Mouse (Mus musculus): ENCODE data around the gene Gm4881.
A peak's percentile ranks its signal among the peaks of the same experiment; 100 is the strongest.
"Not testable (repeated sequence)": the region's sequence is repeated elsewhere in the genome, so short reads cannot be mapped to it uniquely, and the experiment has no call there.

Gene Gm4881

DNA sequence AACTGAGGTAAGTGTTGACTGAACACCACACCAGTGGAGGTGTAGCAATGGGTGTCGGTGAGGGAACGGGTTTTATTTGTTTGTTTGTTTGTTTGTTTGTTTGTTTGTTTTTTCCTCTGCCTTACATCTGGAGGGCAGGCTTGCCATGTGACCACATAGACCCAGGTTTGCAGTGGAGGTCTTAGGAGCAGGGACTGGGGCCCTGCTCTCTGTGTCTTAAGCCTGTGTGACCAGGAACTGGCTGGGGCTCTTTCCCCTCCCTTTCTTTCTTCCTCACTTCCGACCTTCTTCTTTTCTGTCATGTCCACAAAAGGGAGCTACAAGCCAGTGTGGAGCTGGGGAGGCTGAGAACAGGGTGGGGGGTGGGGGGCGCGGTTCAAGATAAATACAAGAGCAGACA lies 46.3 kb downstream of the Gm4881 start:
- no peak for ATAC-seq (ENCODE audit: insufficient number of reproducible peaks, low FRiP score, low TSS enrichment)

DNA sequence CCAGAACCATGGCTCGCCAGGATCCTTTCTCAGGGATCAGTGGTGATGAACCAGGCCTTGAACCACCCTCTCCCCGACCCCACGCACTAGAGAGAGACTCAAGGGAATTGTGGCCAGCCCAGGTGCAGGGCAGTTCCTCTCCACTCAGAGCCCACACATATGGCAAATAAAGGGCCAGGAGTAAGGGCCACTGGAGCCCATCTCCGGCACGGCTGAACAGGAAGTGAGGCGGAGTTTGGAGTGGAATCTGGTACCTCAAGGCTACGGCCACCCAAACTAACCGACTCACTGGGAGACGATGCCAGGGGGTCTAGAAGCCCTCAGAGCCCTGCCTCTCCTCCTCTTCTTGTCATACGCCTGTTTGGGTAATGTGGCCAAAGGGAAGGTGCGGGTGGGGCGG lies 47.1 kb downstream of the Gm4881 start, which contains the start of gene Cd79a:
Cd79a (plus strand) TSS at position 158 of the 400 bp plus-strand sequence.
- ATAC-seq (ENCODE audit: insufficient number of reproducible peaks, low FRiP score, low TSS enrichment): no peak

DNA sequence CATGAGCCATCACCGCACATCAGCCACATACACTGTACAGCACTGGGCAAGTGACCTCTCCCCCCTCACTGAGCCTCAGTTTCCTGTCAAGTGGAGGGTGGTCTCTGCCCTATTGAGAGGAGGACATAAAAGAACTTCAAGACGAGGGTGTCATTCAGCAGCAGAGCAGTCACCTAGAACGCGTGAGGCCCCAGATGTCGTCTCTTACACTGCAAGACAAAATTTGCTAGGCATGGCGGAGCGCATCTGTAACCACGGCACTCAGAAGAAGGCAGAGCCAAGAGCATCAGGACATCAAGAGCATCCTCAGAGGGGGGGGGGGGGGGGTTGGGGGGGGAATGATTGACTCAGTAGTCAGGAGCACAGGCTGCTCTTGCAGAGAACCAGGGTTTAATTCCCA lies 48.0 kb downstream of the Gm4881 start:
- no peak for ATAC-seq (ENCODE audit: insufficient number of reproducible peaks, low FRiP score, low TSS enrichment)

DNA sequence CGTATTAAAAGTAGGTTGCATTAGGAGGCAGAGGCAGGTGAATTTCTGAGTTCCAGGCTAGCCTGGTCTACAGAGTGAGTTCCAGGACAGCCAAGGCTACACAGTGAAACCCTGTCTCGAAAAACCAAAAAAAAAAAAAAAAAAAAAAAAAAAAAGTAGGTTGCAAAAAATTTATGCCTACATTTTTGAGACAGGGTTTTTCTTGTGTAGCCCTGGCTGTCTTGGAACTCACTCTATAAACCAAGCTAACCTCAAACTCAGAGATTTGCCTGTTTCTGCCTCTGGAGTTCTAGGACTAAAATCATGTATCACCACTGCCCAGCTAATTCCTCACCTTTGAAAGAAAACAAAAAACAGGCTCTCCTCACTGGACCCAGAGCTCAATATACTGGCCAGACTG lies 48.5 kb downstream of the Gm4881 start:
- not testable (repeated sequence) for ATAC-seq (ENCODE audit: insufficient number of reproducible peaks, low FRiP score, low TSS enrichment)

DNA sequence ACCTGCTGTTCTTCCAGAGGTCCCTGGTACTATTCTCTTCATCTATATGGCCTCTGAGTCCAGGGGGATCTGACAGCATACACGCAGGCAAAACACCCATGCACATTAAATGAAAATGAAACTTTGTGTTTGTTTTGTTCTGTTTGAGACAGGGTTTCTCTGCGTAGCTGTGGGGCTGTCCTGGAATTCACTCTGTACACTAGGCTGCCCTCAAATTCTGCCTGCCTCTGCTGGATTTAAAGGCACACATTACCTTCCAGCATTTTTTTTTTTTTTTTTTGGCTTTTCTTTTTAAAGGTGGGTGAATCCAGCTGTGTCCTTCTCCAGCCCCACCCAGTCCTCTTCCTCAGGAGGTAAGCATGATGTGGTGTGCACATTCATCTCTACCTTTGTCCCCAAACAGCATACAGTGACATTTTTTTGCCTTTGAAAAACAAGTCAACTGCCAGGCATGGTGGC lies 52.1 kb downstream of the Gm4881 start:
- ATAC-seq (ENCODE audit: insufficient number of reproducible peaks, low FRiP score, low TSS enrichment): no peak

DNA sequence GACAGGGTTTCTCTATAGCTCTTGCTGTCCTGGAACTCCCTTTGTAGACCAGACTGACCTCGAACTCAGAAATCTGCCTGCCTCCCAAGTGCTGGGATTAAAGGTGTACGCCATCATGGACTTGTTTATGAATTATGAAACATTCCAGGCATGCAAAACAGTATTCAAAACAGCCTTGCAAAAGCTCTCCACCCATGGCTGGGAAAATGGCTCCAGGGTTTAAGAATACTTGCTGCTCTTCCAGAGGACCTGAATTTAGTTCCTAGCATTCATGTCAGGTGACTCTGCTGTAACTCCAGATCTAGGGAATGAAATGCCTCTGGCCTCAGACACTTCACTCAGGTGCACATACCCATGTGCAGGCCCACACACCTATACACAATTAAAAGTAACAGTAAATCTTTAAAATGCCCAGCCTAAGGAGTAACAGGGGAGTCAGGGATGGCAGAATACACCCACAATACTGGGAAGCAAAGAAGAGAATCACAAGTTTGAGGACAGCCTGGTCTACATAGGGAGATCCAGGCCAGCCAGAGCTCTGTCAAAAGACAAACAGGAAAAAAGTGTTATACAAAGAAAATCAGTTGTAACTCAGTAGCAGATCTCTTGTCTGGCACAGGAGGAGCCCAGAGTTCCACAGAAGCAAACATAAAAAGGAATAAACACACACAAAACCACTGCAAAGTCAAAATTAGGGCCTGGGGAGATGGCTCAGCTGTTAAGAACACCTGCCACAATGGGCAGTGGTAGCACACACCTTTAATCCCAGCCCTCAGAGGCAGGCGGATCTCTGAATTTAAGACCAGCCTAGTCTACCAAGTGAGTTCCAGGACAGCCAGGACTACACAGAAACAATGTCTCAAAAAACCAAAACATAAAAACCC lies 52.8 kb downstream of the Gm4881 start:
- ATAC-seq (ENCODE audit: insufficient number of reproducible peaks, low FRiP score, low TSS enrichment): no peak

DNA sequence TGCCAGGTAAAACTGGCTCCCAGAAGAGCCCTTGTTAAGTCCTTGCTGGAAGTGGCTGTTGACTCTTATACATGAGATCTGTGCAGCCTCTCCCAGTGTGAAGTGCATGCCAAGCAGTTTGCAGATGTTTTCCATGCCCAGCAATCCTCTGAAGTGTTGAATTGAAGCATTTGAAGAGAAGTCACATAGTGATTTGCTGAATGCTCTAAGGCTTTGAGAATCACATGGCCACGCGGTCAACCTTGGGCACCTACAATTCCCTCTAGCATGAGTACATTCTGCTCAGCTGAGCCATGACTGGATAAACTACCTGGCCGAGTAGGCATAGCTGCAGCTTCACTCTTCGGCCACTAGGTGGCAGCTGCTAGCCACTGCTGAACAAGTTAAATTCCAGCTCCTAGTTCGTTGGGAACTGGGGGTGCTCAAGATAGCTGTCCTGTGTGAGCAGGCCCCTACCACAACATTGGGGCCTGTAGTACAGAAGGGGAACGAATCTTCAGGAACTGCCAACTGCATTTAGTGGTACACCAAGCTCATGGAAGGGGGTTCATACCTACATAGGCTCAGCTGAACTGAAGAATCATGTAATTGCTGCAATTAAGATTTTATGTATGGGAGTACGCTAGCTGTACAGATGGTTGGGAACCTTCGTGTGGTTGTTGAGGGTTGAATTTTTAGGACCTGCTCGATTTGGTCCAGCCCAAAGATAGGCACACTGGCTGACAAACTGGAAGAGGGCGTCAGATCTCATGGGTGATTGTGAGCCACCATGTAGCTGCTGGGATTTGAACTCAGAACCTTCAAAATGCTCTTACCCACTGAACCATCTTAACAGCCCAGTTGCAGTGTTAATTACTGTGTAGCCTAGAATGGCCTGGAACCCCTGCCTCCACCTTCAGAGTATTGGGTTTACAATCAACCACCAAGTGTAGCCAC lies 53.7 kb downstream of the Gm4881 start:
- ATAC-seq (ENCODE audit: insufficient number of reproducible peaks, low FRiP score, low TSS enrichment): peak; percentile 55; the same call in 1 of the 2 replicates

DNA sequence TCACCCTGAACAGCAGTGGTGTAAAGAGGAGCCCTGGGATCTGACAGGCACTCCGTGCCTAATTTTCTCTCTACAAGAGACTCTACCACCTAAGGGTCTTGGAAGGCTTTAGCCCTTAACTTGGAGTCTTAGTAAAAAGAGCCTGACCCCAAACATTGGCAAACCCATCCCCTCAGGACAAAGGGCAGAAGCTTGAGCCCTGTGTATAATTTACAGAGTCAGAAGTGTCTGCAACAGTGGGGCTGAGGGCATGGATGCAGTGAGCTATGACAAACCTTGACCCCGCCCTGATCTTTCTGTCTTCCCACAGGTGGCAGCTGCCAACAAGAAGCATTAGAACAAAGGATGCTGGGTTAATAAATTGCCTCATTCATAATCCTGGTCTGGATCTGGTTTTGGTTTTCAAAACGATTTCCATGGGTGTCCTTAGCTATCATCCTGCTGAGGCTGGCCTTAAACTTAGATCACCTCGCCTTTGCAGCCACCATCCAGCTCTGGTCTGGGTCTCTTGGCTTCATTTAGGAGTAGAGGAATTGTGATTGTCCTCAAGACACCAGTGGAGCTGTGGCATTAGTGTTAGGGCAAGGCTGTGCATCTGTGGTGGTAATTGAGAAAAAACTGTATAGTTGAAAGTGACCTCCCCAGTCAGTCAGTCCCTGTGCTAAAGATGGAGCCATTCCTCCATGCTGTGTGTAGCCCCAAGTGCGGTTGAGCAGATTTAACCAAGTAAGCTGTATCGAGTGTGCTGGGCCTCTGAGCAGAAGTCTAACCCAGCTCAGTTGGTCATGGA lies 54.7 kb downstream of the Gm4881 start:
- no peak for ATAC-seq (ENCODE audit: insufficient number of reproducible peaks, low FRiP score, low TSS enrichment)

DNA sequence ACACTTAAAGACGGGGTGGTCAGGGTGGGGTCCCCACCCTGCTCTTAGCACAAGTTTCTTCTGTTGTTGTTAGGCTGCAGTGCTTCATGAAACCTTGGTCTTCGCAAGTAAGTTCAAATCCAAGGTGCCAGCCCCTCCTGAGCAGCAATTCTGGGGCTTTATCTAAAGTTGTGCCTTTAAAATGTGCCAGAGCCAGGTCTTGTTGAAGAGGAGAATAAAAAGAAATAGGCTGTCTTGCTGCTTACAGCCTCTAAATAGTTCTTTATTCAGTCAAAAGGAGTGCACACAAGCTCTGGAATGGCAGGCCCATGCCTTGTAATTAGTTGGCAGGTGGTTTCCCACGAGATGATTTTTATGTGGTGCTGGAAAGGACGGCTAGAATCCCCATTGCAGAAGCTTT lies 57.2 kb downstream of the Gm4881 start:
- ATAC-seq (ENCODE audit: insufficient number of reproducible peaks, low FRiP score, low TSS enrichment): no peak

DNA sequence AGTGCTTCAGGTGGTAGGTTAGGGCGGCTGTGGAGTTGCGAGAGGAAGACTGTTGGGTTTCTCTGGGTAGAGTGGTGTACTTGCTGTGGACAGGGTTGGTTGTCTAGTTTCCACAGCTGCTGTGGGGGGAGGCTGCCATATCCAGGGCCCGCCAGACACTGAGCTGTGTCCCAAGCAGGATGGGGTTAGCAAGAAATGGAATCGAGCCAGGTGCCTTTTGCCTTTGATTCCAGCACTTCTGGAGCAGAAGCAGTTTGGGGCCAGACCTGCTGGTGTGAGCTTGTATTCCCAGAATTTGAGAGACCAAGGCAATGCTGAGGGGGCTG lies 58.0 kb downstream of the Gm4881 start:
- ATAC-seq (ENCODE audit: insufficient number of reproducible peaks, low FRiP score, low TSS enrichment): no peak

DNA sequence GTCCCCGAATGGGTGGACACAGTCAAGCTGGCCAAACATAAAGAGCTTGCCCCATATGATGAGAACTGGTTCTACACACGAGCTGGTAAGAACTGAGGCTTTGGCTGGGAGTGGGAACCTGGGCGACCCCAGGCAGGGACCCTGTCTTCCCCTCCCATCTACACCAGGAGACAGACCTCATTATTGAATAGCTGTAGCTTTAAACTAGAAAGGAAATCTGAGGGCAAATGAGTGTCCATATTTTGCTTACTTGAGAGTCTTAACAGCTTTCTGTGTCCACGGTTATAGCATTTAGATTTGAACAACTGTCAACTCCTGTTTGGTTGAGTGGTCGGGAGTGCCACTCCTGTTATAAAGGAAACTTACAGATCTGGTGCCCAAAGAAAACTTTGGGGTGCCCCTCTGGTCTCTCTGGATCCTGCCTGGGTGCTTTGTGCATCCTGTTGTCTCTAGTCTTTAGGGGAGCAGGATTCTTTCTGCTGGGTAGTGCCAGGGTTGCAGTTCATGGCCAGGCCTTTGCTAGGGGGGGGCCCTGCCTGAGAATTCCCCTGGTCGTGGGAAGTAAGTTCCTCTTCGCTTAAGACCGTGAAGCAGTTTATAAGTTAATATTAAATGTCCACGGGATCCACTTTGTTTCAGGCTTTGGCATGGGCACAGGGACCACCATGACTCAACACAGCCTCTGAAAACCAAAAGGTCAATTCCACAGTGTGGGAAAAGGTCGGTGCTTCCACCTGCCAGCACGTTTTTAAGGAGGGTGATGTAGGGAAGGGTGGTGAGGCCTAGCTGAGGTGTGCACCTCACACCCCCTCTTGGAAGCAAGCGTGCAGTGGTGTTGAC lies 58.6 kb downstream of the Gm4881 start:
- no peak for ATAC-seq (ENCODE audit: insufficient number of reproducible peaks, low FRiP score, low TSS enrichment)

DNA sequence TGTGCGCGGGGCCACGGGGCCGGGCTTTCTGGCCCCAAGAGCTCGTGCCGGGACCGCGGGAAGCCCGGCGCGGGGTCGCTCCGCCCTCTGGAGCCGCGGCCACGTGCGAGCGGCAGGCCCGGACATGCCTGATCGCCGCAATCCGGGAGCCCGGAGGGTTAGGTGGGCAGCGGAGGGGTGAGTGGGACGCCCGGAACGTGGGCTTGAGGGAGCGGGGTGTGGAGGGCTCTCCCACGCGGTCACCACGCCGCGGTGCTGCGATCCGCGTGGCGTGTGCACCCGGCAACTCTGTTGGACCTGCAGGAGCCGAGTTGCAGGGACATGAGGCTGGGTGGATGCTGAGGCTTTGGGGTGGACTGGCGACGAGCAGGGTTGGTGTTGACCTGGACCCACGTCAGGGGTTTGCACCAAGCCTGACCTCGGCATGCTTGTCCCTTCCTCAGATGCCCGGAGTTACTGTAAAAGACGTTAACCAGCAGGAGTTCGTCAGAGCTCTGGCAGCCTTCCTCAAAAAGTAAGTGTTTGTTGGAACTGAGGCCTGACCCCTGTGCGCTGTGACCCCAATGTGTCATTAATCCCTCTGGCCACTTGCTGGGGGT lies 59.5 kb downstream of the Gm4881 start:
- ATAC-seq (ENCODE audit: insufficient number of reproducible peaks, low FRiP score, low TSS enrichment): peak; percentile 11; the same call in 1 of the 2 replicates

DNA sequence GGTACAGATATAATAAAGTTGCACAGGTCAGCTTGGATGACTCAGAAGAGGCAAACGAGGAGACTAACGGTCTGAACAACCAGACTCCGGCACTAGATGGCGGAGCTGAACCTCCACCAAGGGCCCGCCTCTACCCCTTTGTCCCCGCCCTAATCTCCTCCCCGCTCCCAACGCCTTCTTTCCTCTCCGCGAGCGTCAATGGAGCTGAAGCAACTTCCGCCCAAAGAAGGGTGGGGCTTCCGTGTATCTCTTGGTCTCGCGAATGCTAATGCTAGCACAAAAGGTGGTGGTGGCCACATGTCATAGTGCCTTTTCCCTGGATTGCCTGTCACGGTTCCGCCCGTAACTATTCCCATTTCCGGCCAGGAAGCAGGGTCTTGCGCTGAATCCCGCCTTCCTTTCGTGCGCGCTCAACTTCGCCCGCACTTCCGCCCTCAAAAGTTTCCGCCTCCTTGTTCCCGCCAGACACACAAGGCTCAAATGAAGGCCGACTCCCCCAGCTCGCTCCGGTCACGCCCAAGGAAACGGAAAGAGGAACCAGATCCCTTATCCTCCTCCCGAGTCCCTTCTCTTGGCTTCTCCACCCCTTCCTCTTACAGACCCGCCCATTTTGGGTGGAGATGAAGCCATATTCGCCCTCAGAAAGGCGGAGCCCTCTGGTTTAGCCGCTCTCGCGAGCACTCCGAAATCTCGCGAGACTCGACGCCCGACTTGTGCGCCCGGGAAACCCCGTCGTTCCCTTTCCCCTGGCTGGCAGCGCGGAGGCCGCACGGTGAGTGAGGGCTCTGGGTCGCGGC lies 60.2 kb downstream of the Gm4881 start, which contains the start of gene Rps19:
Rps19 (plus strand) TSS at position 476 of the 797 bp plus-strand sequence.
- peak; percentile 87 for ATAC-seq (ENCODE audit: insufficient number of reproducible peaks, low FRiP score, low TSS enrichment)

DNA sequence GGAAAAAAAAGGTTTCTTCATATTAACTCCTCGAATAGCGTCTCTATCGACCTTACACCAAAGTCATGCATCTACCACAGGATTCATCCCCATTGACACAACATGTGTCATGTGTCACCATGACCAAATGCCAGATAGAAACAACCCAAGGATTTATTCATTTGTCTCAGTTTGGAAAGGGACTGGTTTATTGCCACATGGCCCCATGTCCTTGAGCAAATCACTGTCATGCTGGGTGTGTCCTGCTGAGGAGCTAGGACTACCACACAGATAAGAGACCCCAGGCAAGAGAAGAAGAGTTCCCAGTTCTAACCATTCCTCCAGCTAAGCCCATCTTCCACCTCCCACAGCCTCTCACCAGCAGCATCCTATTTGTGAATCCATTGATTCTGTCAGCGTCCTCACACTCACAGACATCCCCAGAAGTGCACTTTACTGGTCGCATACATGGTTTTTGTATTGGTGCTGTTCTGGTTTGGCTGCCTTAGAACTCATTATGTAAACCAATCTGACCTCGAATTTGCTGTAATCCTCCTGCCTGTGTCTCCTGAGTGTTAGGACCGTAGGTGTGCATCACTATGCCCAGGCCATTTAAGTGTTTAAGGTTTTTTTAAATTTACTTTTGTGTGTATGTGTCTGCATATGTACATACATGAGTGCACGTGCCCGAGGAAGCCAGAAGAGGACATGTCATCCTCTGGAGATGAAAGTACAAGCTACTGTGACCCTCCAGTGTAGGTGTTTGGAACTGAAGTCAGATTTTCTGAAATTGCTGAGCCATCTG lies 61.7 kb downstream of the Gm4881 start:
- ATAC-seq (ENCODE audit: insufficient number of reproducible peaks, low FRiP score, low TSS enrichment): no peak

DNA sequence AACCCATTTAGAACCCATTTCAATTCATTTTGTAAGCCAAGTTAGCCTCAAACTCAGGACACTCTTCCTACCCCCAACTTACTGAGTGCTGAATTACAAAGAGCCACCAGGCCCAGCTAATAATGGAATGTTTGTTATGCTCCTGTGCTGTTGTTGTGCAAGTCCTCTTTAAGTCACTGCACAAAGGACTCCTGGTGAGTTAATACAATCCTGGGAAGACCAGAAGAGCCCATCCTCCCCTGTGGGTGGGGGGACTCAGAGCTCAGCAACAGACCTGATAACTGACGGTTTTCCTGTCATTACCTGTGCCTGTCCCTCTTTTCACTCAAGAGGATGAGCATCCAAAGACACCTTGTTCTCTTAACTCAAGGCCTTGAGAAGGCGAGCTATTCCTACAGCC lies 64.7 kb downstream of the Gm4881 start:
- no peak for ATAC-seq (ENCODE audit: insufficient number of reproducible peaks, low FRiP score, low TSS enrichment)

DNA sequence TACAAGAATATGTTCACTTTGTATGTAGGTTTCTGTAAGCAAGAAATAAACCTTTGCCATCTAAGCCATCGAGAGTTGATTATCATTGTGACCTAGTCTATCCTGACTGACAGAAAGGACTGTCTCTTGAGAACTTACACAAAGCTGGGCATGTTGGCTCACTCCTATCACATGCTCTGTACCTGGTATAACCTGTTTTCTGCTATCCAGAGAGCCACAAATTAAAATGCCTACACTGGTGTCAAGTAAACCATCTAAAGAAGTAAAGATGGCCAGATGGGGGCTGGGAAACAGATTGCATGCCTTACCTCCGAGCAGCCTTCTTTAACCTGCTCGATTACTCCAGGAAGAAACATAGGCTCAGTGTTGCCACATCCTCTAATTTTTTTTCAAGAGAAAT lies 66.7 kb downstream of the Gm4881 start:
- ATAC-seq (ENCODE audit: insufficient number of reproducible peaks, low FRiP score, low TSS enrichment): no peak

All from cerebellum, adult (tissue).